Mouse (Mus musculus): Measurements from ENCODE around the gene Isyna1.

DNA sequence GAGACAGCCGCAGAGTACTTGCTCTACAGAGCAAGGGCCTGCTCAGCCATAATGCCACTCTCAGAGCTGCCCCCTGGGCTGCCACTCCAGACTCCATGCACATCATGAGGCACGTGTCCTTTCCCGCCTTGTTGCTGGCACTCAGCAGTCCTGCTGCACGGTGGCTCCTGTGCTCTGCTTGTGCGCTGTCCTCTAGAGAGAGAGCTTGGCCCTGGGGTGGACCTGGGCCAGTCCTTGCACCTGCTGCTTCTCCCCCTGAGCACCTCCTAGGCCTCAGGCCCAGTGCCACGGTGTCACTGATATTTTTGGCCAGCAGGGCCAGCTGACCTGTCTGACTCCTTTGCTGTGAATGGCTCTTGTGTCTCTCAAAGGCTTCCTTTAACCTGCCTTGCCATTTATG is 23.2 kb upstream of the Isyna1 start:
- TF ChIP-seq CTCF (IDR thresholded peaks at IDR 0.05; ENCODE audit: low read depth) (no peak), EP300 (IDR thresholded peaks at IDR 0.05; ENCODE audit: low read depth) (no peak)

All from liver, embryonic 14.5 days (tissue).